Mouse (Mus musculus): Measurements from ENCODE around the gene Rpl24. TPM values are rescaled to one million over a fixed set of nuclear protein-coding genes. Genes with fewer than 3 reads are reported as not detected.

The Rpl24 gene
- polyA plus RNA-seq, 1 experiment, result not detected

GRCm38 (mm10) chr16:55969147-55969546, 3.1 kb downstream of the Rpl24 start:
- 63% methylated on average over 3 of the region's 3 CpGs for WGBS
- H3K27ac ChIP-seq (ENCODE audit: insufficient read depth, low read depth, low read length), result no peak overlapping the region
- no peak for TF ChIP-seq POLR2A (IDR thresholded peaks at IDR 0.05; ENCODE audit: insufficient read depth, low read depth, low read length)
- no peak for TF ChIP-seq CTCF (IDR thresholded peaks at IDR 0.05; ENCODE audit: insufficient read depth, low read depth, low read length)

GRCm38 (mm10) chr16:55970416-55970815, 4.3 kb downstream of the Rpl24 start:
- no peak overlapping the region for H3K27ac ChIP-seq (ENCODE audit: insufficient read depth, low read depth, low read length)
- H3K4me3 ChIP-seq (ENCODE audit: insufficient read depth, low read depth, low read length), result no peak overlapping the region
- H3K4me1 ChIP-seq (ENCODE audit: control insufficient read depth, insufficient read depth, low read length), result peaks cover 8% of the 10 kb centered on the region
- TF ChIP-seq POLR2A (IDR thresholded peaks at IDR 0.05; ENCODE audit: insufficient read depth, low read depth, low read length), result no peak
- TF ChIP-seq CTCF (IDR thresholded peaks at IDR 0.05; ENCODE audit: insufficient read depth, low read depth, low read length), result no peak
- WGBS, result 70% methylated on average over 5 of the region's 5 CpGs

More at GRCm38 (mm10) chr16:55969147-55969546, 3.1 kb downstream of the Rpl24 start:
- no peak overlapping the region for H3K4me3 ChIP-seq (ENCODE audit: insufficient read depth, low read depth, low read length)
- peaks cover 6% of the 10 kb centered on the region for H3K4me1 ChIP-seq (ENCODE audit: control insufficient read depth, insufficient read depth, low read length)

- TF ChIP-seq CTCF (IDR thresholded peaks at IDR 0.05; ENCODE audit: insufficient read depth, low read depth, low read length) (no peak), POLR2A (IDR thresholded peaks at IDR 0.05; ENCODE audit: insufficient read depth, low read depth, low read length) (no peak)
- peaks cover 4% of the 10 kb centered on the region; the same call in 1 of the 2 replicates for H3K4me1 ChIP-seq (ENCODE audit: control insufficient read depth, insufficient read depth, low read length)
- H3K27ac ChIP-seq (ENCODE audit: insufficient read depth, low read depth, low read length), result no peak overlapping the region
- WGBS, result 74% methylated on average over 6 of the region's 6 CpGs
- H3K4me3 ChIP-seq (ENCODE audit: insufficient read depth, low read depth, low read length), result no peak overlapping the region
Observed at GRCm38 (mm10) chr16:55971735-55972615, 5.9 kb downstream of the Rpl24 start.

- TF ChIP-seq POLR2A (IDR thresholded peaks at IDR 0.05; ENCODE audit: insufficient read depth, low read depth, low read length) (no peak), CTCF (IDR thresholded peaks at IDR 0.05; ENCODE audit: insufficient read depth, low read depth, low read length) (no peak)
- WGBS, result 53% methylated on average over 10 of the region's 10 CpGs
- no peak overlapping the region for H3K27ac ChIP-seq (ENCODE audit: insufficient read depth, low read depth, low read length)
Observed at GRCm38 (mm10) chr16:55972626-55973201, 6.6 kb downstream of the Rpl24 start.

GRCm38 (mm10) chr16:55973431-55974255, 7.6 kb downstream of the Rpl24 start, which contains the start of gene Zbtb11:
Zbtb11 (plus strand) TSS chr16:55973883.
- H3K4me1 ChIP-seq (ENCODE audit: control insufficient read depth, insufficient read depth, low read length), result peaks cover 4% of the 10 kb centered on the region; the same call in 1 of the 2 replicates
- H3K27ac ChIP-seq (ENCODE audit: insufficient read depth, low read depth, low read length), result peak within 1 kb of the TSS; percentile 76
- peak within 1 kb of the TSS; percentile 93 for H3K4me3 ChIP-seq (ENCODE audit: insufficient read depth, low read depth, low read length)
- under 1% methylated on average over 85 of the region's 86 CpGs for WGBS
- TF ChIP-seq CTCF (IDR thresholded peaks at IDR 0.05; ENCODE audit: insufficient read depth, low read depth, low read length), result no peak
- peak; percentile 84 for TF ChIP-seq POLR2A (IDR thresholded peaks at IDR 0.05; ENCODE audit: insufficient read depth, low read depth, low read length)

More at GRCm38 (mm10) chr16:55972626-55973201, 6.6 kb downstream of the Rpl24 start:
- Histone ChIP-seq H3K4me1 (ENCODE audit: control insufficient read depth, insufficient read depth, low read length) (peaks cover 4% of the 10 kb centered on the region; the same call in 1 of the 2 replicates), H3K4me3 (ENCODE audit: insufficient read depth, low read depth, low read length) (no peak overlapping the region)

- Histone ChIP-seq H3K4me3 (ENCODE audit: insufficient read depth, low read depth, low read length) (peak overlapping the region; percentile 93), H3K4me1 (ENCODE audit: control insufficient read depth, insufficient read depth, low read length) (0 out of 2 replicates have a peak, but pooled peaks cover 2% of the 10 kb centered on the region), H3K27ac (ENCODE audit: insufficient read depth, low read depth, low read length) (peak overlapping the region; percentile 76)
- WGBS, result under 1% methylated on average over 55 of the region's 55 CpGs
- no peak for TF ChIP-seq CTCF (IDR thresholded peaks at IDR 0.05; ENCODE audit: insufficient read depth, low read depth, low read length)
- TF ChIP-seq POLR2A (IDR thresholded peaks at IDR 0.05; ENCODE audit: insufficient read depth, low read depth, low read length), result peak; percentile 56; the same call in 1 of the 2 replicates
Observed at GRCm38 (mm10) chr16:55974256-55974902, 8.3 kb downstream of the Rpl24 start.

- peak overlapping the region; percentile 76 for H3K27ac ChIP-seq (ENCODE audit: insufficient read depth, low read depth, low read length)
- 0 out of 2 replicates have a peak, but pooled peaks cover 2% of the 10 kb centered on the region for H3K4me1 ChIP-seq (ENCODE audit: control insufficient read depth, insufficient read depth, low read length)
- peak overlapping the region; percentile 93 for H3K4me3 ChIP-seq (ENCODE audit: insufficient read depth, low read depth, low read length)
- TF ChIP-seq POLR2A (IDR thresholded peaks at IDR 0.05; ENCODE audit: insufficient read depth, low read depth, low read length) (no peak), CTCF (IDR thresholded peaks at IDR 0.05; ENCODE audit: insufficient read depth, low read depth, low read length) (no peak)
- WGBS, result under 1% methylated on average over 14 of the region's 14 CpGs
Observed at GRCm38 (mm10) chr16:55974903-55975285, 8.8 kb downstream of the Rpl24 start.

- H3K4me1 ChIP-seq (ENCODE audit: control insufficient read depth, insufficient read depth, low read length), result no peaks in the 10 kb centered on the region
- no peak overlapping the region for H3K27ac ChIP-seq (ENCODE audit: insufficient read depth, low read depth, low read length)
- no peak overlapping the region for H3K4me3 ChIP-seq (ENCODE audit: insufficient read depth, low read depth, low read length)
- WGBS, result 95% methylated on average over 3 of the region's 3 CpGs
- no peak for TF ChIP-seq POLR2A (IDR thresholded peaks at IDR 0.05; ENCODE audit: insufficient read depth, low read depth, low read length)
- no peak for TF ChIP-seq CTCF (IDR thresholded peaks at IDR 0.05; ENCODE audit: insufficient read depth, low read depth, low read length)
Observed at GRCm38 (mm10) chr16:55986001-55986400, 19.9 kb downstream of the Rpl24 start.
